Comparison of ENCODE assay signal across 8 mouse cellular contexts in genomic region chr5:64045502-64045901, GRCm38 (mm10). TPM values are rescaled to one million over a fixed set of nuclear protein-coding genes. Genes with fewer than 3 reads are reported as not detected.
A peak's percentile ranks its signal among the peaks of the same experiment; 100 is the strongest.
DNase-seq lines count a peak whose midpoint lies in the region; ATAC-seq lines count a peak whose summit lies in the region.

No protein-coding gene starts in this region.

- peak; percentile 58 for ATAC-seq in granulocyte monocyte progenitor cell, adult 5-6 weeks (replicated peaks; ENCODE audit: poor library complexity, severe bottlenecking)
- ATAC-seq in megakaryocyte, adult 5-6 weeks (ENCODE audit: poor library complexity, severe bottlenecking): peak; percentile 50
- ATAC-seq in CD4-positive, CD25-positive, alpha-beta regulatory T cell, adult 4 months: no peak

- DNase-seq in layer of hippocampus, postnatal 10 days (ENCODE audit: low spot score in 2 of 2): peak; percentile 28 to 47
- DNase-seq in layer of hippocampus, postnatal 36 days: no peak
- peak; percentile 72 for DNase-seq in adrenal gland, adult 8-10 months
- peak; percentile 58 for DNase-seq in kidney, adult 18-20 months
- no peak for DNase-seq in spleen, postnatal 14 days (ENCODE audit: low spot score in 2 of 2)

RNA-seq across cellular contexts. Expression of gene Pgm2, which starts 47.2 kb away (rescaled TPM):
- total RNA-seq in layer of hippocampus, postnatal 10 days (2021): 10 to 100 TPM; 13.4 to 15.9 TPM
- 10 to 100 TPM in 1 of 2 experiments, 1 to 10 TPM in 1; 8.3 to 10.0 TPM for total RNA-seq in layer of hippocampus, postnatal 36 days (2021)
- 10 to 100 TPM; 14.6 to 27.4 (median 20.5) TPM for total RNA-seq in adrenal gland, adult 8-10 months (2022)
- 35.1 and 37.2 TPM in 2 replicates for total RNA-seq in granulocyte monocyte progenitor cell, adult 5-6 weeks (2014; fragmentation: Nextera tagmentation)
- 28.0 and 31.6 TPM in 2 replicates for total RNA-seq in granulocyte monocyte progenitor cell, adult 5-6 weeks (2017)
- 42.4 and 53.4 TPM in 2 replicates for total RNA-seq in megakaryocyte, adult 5-6 weeks (2015)
- 40.5 and 41.3 TPM in 2 replicates for total RNA-seq in megakaryocyte, adult 5-6 weeks (2017)
- 10 to 100 TPM; 20.3 to 25.4 TPM for polyA plus RNA-seq in CD4-positive, CD25-positive, alpha-beta regulatory T cell, adult 4 months (2017; shearing (Covaris generic))

Comparison
In these comparisons a context has a peak if more than half of its experiments do, and no peak if none do; other contexts are left out.
1. DNase-seq: peak in layer of hippocampus, postnatal 10 days (2 of 2), adrenal gland, adult 8-10 months (single experiment) and kidney, adult 18-20 months (single experiment); none in layer of hippocampus, postnatal 36 days (0 of 2) and spleen, postnatal 14 days (0 of 2).